Mouse (Mus musculus): ENCODE measurements at regions not wholly inside any gene's neighbourhood (a gene's known extent, or its start where the extent isn't known, plus 50 kb on each side); places are given as distances from the start of the nearest gene placed in this dataset.
"Not testable (repeated sequence)": the region's sequence is repeated elsewhere in the genome, so short reads cannot be mapped to it uniquely, and the experiment has no call there.

GRCm38 (mm10) chr1:23316288-23316687 lies 81.3 kb downstream of the Ogfrl1 start:
- not testable (repeated sequence) for DNase-seq (ENCODE audit: low read depth, low spot score)

- DNase-seq (ENCODE audit: low read depth, low spot score) = not testable (repeated sequence)
These were observed 82.7 kb downstream of the Ogfrl1 start for GRCm38 (mm10) chr1:23314863-23315262.

GRCm38 (mm10) chr1:23292718-23293117 lies 104.9 kb downstream of the Ogfrl1 start:
- no peak for DNase-seq (ENCODE audit: low read depth, low spot score)

- DNase-seq (ENCODE audit: low read depth, low spot score) = no peak
These were observed 110.8 kb downstream of the Ogfrl1 start for GRCm38 (mm10) chr1:23286741-23287140.

GRCm38 (mm10) chr1:23282870-23283219 lies 114.7 kb downstream of the Ogfrl1 start:
- DNase-seq (ENCODE audit: low read depth, low spot score) = no peak

- peak; percentile 81 for DNase-seq (ENCODE audit: low read depth, low spot score)
These were observed 115.2 kb downstream of the Ogfrl1 start for GRCm38 (mm10) chr1:23282215-23282869.

GRCm38 (mm10) chr1:23279827-23280226 lies 117.7 kb downstream of the Ogfrl1 start:
- no peak for DNase-seq (ENCODE audit: low read depth, low spot score)

GRCm38 (mm10) chr1:23272077-23272476 lies 125.5 kb downstream of the Ogfrl1 start:
- DNase-seq (ENCODE audit: low read depth, low spot score) = no peak

- DNase-seq (ENCODE audit: low read depth, low spot score) = no peak
These were observed 126.4 kb downstream of the Ogfrl1 start for GRCm38 (mm10) chr1:23270910-23271822.

- DNase-seq (ENCODE audit: low read depth, low spot score) = no peak
These were observed 129.5 kb downstream of the Ogfrl1 start for GRCm38 (mm10) chr1:23268062-23268461.

- DNase-seq (ENCODE audit: low read depth, low spot score) = no peak
These were observed 131.9 kb downstream of the Ogfrl1 start for GRCm38 (mm10) chr1:23265556-23266232.

GRCm38 (mm10) chr1:23264251-23264650 lies 133.3 kb downstream of the Ogfrl1 start:
- DNase-seq (ENCODE audit: low read depth, low spot score) = no peak

GRCm38 (mm10) chr1:23263798-23264197 lies 133.8 kb downstream of the Ogfrl1 start:
- DNase-seq (ENCODE audit: low read depth, low spot score) = no peak

- no peak for DNase-seq (ENCODE audit: low read depth, low spot score)
These were observed 135.9 kb downstream of the Ogfrl1 start for GRCm38 (mm10) chr1:23261652-23262051.

GRCm38 (mm10) chr1:23257306-23257895 lies 140.2 kb downstream of the Ogfrl1 start:
- no peak for DNase-seq (ENCODE audit: low read depth, low spot score)

- DNase-seq (ENCODE audit: low read depth, low spot score) = peak; percentile 53
These were observed 141.0 kb downstream of the Ogfrl1 start for GRCm38 (mm10) chr1:23256630-23257001.

- DNase-seq (ENCODE audit: low read depth, low spot score) = peak; percentile 96
These were observed 141.5 kb downstream of the Ogfrl1 start for GRCm38 (mm10) chr1:23255925-23256629.

- no peak for DNase-seq (ENCODE audit: low read depth, low spot score)
These were observed 143.3 kb downstream of the Ogfrl1 start for GRCm38 (mm10) chr1:23254235-23254634.

GRCm38 (mm10) chr1:23231522-23231921 lies 129.5 kb upstream of the 4933415F23Rik start:
- DNase-seq (ENCODE audit: low read depth, low spot score) = no peak

GRCm38 (mm10) chr1:23228478-23228877 lies 126.4 kb upstream of the 4933415F23Rik start:
- peak; percentile 5 for DNase-seq (ENCODE audit: low read depth, low spot score)

GRCm38 (mm10) chr1:23214462-23215158 lies 112.6 kb upstream of the 4933415F23Rik start:
- no peak for DNase-seq (ENCODE audit: low read depth, low spot score)

Measured in c-Kit-negative CD71-positive TER-119-positive erythroid progenitor cells, embryonic 14.5 days (primary cell).